Mouse (Mus musculus): ENCODE data around the gene Utp20. TPM values are rescaled to one million over a fixed set of nuclear protein-coding genes. Genes with fewer than 3 reads are reported as not detected.
"Not testable (repeated sequence)": the region's sequence is repeated elsewhere in the genome, so short reads cannot be mapped to it uniquely, and the experiment has no call there.

Gene Utp20
- total RNA-seq, 4 experiments from 2014 or later, result 10.3 to 17.2 (median 11.7) TPM

DNA sequence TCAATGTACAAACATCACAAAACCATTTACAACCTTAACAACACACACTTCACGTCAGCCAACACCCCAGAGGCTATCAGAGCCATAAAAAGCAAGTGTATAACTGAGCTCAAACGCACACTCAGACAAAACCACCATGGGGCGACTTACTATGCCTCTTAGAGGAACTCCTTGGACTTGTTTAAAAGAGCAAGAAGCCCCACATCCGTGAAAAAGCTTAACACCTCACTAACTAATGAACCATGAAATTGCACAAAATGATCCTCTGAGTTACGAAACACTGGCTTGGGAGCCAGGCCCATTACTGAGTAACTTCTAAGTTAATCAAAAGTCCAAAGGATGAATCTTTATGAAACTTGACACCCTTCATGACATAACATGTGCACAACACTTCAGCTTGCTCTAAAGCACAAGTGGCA lies 42.1 kb downstream of the Utp20 start:
- no peak for DNase-seq (ENCODE audit: low spot score in 2 of 2)

DNA sequence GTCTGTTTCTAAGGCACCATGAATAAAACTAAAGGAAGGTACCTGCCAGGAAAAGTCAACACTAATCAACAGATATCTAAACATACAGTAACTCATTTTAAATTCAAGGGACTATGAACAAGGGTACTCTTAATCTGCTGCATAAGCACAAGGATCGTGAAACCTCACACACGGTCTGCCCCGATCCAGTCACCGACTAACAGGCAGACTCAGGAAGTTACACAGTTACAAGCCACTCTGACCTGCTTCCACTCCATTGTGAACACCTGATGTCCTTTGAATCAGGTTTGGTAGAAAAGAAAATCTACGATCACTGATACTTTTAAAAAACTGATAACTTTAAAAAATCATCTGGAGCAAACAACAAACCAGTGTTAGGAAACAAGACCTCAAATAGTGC lies 42.7 kb downstream of the Utp20 start:
- no peak for DNase-seq (ENCODE audit: low spot score in 2 of 2)

DNA sequence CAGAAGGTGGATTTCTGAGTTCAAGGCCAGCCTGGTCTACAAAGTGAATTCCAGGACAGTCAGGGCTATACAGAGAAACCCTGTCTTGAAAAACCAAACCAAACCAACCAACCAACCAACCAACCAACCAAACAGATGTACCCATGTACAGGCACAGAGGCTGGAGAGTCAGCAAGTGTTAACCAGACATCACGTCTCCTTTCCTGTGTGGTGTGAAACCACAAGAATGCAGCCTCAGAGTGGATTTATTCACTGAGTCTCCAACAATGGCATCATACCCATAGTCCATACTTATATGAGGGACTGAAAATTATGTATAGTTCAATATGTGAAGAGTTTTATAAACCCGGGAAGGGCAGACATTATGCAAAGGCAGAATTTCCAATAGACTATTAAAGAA lies 43.5 kb downstream of the Utp20 start:
- DNase-seq (ENCODE audit: low spot score in 2 of 2), result not testable (repeated sequence)

DNA sequence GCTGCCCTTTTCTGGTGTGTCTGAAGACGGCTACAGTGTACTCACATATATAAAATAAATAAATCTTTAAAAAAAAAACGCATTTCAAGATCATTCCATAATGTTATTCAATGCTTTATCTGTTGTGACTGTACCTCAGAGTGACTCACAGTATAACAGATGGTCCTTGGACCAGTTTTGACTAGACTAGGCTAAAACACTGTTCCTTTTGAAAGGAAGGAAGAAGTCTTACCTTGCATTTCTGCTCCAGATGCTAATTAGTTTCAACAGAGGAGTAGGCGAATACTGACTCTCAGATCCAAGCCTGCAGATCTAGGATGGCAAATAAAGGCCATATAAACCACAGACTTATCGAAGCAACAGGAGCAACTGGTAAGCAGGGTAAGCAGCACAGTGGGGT lies 45.9 kb downstream of the Utp20 start:
- no peak for DNase-seq (ENCODE audit: low spot score in 2 of 2)

DNA sequence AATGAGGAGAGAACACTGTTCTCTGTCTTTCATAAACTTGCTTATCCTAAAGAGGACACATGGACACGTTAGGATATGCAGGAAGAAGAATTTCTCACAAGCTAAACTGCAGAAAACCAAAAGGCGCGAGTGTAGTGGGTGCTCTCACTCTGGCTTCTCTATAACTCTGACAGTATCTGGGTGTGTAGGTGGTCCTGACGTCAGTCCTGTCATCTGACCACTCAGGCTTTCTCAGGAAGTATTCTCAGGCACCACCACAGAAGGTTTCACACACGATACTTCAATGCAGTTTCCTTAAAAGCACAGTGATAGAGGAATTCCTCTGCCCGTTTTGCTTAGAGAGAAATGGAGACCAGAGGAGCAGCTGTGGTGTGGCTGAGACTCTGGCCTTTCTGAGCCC lies 50.4 kb downstream of the Utp20 start:
- DNase-seq (ENCODE audit: low spot score in 2 of 2), result no peak

DNA sequence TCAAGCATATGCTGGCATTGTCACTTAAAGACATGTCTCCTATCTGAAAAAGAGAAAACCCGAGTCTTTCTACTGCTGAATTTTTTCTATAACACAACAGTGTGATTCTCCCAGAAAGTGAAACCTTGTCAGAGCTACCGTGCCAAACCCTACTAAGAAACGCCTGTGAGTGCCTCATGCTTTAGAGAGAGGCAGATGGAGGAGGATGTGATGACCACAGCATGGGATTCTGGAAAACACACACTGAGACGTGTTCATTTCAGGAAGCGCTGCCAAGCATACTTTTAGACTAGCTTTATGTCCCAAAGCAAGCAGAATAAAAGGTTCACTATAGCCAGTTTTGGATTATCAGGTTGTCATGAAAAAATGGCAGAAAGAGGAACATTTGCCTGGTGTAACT lies 53.6 kb downstream of the Utp20 start:
- not testable (repeated sequence) for DNase-seq (ENCODE audit: low spot score in 2 of 2)

DNA sequence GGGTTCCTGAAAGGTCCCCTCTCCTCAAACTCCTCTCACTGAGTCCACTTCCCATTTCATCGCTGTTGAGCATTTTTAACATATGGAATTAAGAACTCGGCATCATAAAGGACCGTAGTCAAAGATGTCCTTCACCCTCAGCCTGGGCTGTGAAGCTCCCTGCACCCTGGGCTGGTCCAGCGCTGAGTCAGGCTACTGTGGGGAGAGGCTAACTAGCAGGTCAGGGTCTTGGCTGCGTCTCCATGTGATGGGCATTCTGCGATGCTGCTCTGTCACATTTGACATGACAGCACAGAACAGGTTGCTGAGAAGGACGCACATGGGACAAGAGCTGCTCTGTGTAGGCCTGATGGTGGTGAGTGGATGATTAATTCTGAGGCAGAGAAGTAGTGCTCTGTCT lies 56.9 kb downstream of the Utp20 start:
- no peak for DNase-seq (ENCODE audit: low spot score in 2 of 2)

DNA sequence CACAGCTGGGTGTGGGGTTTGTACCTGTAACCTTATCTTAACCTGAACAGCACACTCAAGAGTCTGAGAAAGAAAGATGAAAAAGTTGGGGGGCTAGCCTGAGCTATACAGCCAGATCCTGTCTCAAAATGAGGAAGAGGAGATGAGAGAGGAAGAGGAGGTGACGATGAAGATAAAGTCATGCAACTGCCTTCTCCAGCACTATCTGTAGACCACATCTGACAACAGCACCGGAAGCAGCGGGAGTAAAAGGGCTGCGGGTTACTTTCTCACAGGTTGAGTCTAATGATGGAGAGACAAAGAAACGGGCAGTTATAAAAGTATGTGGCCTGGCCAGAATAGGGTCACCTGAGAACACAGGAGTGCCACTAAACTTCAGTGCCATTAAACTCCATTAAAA lies 57.6 kb downstream of the Utp20 start:
- no peak for DNase-seq (ENCODE audit: low spot score in 2 of 2)

DNA sequence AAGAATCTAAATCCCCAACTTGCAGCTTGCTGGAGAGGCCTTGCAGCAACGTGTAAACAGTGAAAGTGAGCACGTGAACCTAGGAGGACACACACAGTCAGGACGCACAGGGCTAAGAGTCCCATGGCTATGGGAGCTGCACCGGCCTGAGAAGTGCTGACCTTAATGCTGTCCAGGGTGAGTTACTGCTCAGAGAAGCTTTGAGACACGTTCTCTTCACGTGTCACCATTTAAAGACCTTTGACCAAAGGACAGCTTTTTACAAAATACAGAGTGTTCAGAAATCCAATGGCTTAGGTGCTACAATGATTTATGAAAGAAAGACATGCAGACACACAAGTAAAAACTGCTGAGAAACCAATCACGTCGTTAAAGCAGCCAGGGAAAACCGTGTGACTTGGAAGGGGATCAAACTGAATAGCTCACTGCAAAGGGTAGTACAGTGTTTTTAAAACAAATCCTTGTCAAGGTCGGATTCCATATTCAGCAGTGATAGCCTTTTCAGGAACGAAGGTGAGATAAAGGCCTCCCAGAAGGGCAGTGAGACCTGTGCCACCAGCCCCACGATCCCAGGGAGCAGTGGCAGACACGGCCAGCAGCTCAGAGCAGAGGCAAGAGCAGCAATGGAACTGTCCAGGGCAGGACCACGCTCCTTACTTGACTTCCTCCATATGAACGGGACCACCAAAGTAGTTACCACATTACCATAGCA lies 61.0 kb downstream of the Utp20 start:
- DNase-seq (ENCODE audit: low spot score in 2 of 2), result no peak

DNA sequence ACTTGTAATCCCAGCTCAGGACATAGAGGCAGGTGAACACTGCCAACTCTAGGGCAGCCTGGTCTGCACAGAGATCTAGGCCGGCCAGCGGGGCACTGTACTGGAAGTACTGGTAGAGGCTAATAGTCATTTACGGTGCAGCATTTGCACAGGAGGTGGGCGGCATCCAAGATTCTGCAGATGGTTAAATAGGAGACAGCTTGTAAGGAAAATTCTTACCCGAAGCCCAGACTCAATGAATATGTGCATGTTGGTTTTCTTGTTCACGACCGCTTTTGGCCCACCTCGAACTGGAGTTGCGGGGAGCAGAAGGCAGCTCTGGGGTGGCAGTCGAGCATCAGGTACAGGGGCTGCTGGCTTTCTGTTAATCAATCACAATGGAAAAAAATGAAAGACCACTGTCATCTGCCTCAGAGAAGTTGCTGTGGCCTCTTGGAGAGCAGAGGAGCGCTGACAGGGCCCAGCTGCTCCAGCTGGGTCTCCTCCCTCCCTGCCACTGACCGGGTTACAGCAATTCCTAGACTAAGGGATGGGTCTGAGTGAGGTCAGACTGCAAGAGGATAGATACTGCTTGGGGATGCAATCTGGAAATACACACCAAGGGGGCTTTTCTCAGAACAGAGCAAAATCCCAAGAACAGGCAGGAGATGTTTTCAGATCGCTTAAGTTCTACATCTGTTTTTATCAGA lies 64.9 kb downstream of the Utp20 start:
- no peak for DNase-seq (ENCODE audit: low spot score in 2 of 2)

DNA sequence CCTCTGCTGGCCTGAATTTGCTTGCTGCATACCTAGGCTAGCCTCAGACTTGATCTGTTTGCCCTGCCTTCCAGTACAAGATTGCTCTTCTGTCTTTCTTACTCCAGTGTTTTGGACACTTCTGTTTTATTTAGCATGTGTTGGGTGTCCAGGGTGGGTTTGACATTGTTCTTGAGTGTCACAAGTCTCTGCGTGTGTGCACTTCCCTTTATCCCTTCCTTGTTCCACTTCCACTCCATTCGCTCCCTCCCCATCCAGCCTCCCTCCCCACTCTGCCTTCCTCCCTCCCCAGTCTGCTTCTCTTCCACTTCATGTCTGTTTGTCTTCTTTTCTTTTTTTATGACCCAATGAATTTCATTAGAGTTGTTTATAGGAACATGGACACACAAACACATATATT lies 85.2 kb downstream of the Utp20 start:
- no peak for DNase-seq (ENCODE audit: low spot score in 2 of 2)

DNA sequence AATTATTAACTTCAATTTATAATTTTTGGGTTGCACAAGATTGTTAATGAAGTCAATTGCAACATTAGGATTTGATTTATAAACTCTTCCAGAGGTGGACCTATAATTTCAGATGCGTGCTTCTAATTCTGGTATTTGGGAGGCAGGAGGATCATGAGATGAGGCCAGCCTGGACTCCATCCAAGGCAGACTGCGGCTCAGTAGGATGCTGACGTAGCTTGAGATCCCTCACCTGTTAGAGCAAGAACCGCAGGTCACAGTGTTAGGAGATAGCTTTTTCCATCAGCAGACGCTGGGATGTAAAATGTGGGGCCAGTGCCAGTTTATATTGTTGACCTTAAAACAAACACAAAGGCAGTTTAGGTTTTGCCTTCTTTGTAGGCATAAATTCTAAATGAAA lies 85.8 kb downstream of the Utp20 start:
- DNase-seq (ENCODE audit: low spot score in 2 of 2), result no peak

DNA sequence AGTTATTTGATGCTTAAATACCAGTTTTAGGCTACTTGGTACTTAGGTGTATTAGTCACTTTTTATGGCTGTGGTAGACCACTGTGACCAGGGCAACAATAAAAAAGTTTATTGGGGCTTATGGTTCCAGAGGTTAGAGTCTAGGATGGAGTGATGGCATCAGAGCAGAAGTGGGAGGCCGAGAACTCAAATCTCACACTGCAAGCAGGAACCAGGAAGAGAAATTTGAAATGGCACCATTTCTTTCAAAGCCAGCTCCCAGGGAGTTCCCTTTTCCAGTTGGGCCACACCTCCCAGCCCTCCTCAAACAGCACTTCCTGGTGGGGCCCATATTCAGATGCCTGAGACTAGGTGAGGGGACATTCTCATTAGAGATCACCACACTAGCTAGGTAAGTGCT lies 86.8 kb downstream of the Utp20 start:
- DNase-seq (ENCODE audit: low spot score in 2 of 2), result no peak

DNA sequence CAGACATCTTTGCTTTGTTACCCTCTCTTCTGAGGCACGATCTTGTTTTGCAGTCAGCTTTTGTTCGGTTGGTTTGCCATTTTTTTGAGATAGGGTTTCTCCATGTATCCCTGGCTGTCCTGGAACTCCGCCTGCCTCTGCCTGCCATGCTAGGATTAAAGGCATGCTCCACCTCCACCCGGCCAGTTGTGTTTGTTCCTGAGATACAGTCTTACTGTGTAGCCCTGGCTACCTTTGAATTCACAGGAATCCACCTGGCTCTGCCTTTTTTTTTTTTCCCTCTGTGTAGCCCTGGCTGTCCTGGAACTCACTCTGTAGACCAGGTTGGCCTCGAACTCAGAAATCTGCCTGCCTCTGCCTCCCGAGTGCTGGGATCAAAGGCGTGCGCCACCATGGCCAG lies 87.5 kb downstream of the Utp20 start:
- not testable (repeated sequence) for DNase-seq (ENCODE audit: low spot score in 2 of 2)

DNA sequence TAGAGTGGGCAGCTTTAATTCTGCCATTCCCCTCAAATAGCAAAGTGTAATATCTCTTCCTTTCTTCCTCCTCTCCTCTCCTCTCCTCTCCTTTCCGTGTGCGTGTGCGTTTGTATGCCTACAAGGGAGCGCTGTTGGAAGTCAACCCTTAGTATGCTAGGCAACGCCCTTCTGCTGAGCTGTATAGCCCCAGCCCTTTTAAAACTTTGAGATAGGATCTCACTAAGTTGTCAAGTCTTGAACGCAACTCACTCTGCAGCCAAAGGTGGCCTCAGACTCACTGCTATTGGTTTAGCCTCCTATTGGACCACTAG lies 94.3 kb downstream of the Utp20 start:
- DNase-seq (ENCODE audit: low spot score in 2 of 2), result no peak

DNA sequence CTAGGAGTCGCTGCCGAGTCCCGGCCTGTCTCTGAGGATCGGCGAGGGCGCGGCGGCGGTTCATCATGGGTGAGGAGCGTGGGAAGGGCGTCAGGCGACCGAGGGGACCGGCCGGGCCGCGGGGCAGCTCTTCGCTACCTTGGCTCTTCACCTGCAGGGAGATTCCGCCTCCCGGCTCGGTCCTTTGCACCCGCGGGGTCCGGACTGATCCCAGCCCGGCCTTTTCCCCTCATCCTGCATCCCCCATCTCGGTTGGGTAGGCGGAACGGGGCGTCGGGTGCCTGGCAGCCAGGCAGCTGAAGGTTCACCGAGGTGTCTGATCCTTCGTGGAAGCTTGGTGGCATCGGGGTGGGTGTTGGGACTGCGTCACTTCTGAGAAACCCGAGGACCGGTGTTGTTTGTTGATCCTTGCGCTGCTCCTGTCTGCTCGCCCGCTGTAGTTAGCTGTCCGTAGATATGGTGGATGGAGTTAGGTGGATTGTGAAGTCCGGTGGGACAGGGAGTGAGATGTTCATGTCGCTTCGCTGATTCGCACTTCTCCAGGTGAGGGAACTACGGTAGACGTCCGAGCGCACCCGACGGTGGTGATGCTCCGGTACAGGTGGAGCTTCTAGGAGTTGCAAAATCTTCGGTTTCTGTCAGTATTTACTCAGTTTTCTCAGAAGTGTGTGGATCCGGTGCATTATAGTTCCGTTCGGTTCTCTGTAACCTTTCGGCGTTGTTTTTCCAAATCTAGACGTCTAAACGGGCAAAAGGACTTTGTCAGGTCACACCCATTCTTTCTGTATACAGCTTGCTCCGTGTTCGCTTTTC lies 94.9 kb downstream of the Utp20 start:
- DNase-seq (ENCODE audit: low spot score in 2 of 2), result no peak

DNA sequence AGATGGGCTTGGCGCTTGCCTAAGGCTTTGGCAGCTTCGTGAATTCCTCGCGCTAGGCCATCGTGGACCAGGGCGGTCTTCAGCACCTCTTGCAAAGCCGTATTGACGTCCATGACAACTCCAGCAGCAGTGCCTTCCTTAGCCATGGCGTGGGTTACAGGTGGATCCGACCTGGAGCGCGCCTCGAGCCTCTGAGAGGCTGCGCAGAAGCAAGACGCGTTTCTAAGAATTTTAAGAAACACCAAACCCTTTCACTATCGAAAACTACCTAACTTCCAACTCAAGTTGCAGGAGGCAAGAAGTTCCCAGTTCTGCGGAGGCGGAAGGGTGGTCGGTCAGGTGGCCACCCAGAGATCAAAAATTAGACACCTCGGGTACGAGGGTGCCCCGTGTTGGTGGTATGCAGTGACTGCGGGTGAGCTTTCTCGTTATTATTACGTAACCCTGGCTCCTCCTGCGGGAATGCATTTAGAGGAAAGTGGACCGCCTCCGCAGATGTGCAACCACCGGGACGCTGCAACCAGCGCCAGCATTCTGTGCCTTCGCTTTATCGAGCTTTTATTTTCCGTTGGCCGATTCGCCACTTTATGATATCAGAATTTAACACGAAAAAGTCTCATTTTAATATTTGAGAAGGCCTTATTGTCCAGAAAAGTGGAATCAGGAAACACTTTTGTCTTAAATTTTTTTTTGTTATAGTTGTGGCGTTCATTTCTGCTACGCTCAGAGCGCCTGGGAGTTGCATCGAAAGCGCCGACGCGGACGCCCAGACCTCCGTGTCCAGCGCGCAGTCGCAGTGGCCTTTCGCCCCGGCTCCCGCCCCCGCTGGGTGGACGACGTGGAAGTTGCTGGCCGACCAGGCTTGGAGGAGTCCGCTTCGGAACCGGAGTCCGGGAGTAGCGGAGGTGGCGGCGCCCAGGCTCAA lies 95.8 kb downstream of the Utp20 start, which contains the start of gene Arl1:
Gene Arl1, plus strand, starts transcription at position 288 of the 925 bp plus-strand sequence.
- DNase-seq (ENCODE audit: low spot score in 2 of 2), result peak; percentile 86 to 89

DNA sequence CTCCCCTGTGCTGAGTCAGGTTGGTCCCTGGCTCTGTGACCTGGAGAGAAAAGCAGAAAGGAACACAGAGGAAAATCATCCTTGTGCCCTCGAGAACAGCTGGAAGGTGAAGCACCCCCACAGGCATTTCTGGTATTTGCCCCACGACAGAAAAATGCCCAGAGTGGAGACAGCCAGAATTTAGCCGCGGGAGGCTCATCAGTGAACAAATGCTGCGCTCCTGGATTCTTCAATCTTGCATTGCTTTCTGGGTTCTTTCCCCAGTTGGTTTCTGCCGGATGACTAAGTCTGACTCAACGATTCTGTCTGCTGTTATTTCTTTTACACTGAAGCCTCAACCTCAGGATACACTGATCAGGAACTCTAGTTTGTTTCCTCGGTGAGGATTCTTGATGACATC lies 98.4 kb downstream of the Utp20 start:
- DNase-seq (ENCODE audit: low spot score in 2 of 2), result no peak

DNA sequence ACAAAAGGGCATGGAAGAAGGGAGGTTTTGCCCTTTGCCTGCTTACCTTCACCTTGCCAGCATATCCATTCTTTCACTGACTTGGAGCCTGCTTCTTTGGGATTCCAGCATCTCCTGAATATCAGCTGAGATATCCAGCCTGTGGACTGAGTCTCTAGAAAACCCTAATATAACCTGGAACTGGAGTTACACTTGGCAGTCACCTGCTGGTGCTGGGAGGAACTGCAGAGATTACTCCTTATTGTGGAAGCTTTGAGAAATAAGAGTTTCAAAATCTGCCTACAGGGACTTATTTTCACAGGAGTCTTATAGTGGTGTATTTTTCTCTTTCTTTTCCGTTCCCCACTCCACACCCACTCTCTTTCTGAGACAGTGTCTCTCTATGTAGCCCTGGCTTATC lies 99.5 kb downstream of the Utp20 start:
- no peak for DNase-seq (ENCODE audit: low spot score in 2 of 2)

DNA sequence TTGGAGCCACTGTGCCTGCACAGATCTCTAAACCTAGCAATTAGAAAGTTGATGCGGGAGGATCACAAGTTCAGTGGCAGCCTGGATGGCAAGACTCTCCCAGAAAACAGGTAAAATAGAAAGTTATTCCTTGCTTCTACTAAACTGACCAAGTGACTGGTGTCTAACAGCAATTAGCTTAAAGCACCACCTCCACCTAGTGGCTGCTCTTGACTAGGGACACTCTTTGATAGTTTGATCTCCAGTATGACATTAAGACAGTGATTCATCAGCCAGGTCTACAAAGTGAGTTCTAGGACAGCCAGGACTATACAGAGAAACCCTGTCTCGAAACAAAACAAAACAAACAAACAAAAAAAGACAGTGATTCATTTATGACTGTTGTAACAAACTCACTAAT lies 101.3 kb downstream of the Utp20 start:
- no peak for DNase-seq (ENCODE audit: low spot score in 2 of 2)

DNA sequence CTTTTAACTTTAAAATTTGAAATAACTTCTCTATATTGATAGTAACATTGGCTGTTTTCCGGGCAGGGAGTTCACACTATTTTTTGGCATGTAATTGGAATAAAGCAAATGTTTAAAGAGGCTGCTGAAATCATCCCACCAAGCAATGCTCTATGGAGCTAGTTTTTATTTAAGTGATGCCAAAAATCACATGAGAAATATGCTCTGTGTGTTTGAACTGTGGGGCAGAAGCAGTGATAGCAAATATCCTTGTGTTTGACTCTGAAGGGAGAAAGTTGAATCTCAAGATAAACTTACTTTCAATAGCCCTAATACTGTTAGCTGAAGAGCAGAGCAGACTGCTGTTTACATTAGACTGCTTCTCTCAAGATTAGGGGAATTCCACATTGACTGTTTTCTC lies 107.0 kb downstream of the Utp20 start:
- no peak for DNase-seq (ENCODE audit: low spot score in 2 of 2)

DNA sequence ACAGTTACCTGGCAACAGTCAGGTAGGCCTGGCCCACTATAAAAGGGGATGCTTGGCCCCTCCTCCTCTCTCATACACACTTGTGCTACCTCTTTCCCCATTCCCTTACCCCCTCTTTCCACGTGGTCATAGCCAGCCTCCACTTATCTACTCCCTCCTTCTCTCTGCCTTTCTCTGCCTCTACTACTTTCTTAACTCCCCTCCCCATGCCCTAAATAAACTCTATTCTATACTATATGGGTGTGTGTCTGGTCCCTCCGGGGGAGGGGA lies 108.9 kb downstream of the Utp20 start:
- DNase-seq (ENCODE audit: low spot score in 2 of 2), result no peak
